Mouse (Mus musculus): Measurements from ENCODE around the gene Tmem98. TPM values are rescaled to one million over a fixed set of nuclear protein-coding genes. Genes with fewer than 3 reads are reported as not detected.

Gene Tmem98
- polyA plus RNA-seq, 1 experiment from 2014 or later: 152 TPM

GRCm38 (mm10) chr11:80771596-80772250 lies 38.3 kb upstream of the Tmem98 start:
- Histone ChIP-seq H3K4me1 (ENCODE audit: control insufficient read depth, insufficient read depth, low read length) (0 out of 2 replicates have a peak, but pooled peaks cover 3% of the 10 kb centered on the region), H3K9me3 (ENCODE audit: control insufficient read depth, low read length) (no peaks in the 10 kb centered on the region), H3K4me2 (ENCODE audit: low read depth, severe bottlenecking) (no peak overlapping the region), H3K27ac (replicated peaks; ENCODE audit: low read depth, low read length) (no peak overlapping the region), H3K36me3 (ENCODE audit: control insufficient read depth, insufficient read depth, low read length) (no peaks in the 10 kb centered on the region), H3K4me3 (ENCODE audit: low read depth, low read length) (no peak overlapping the region), H3K27me3 (ENCODE audit: control insufficient read depth, insufficient read depth, low read length) (no peaks in the 10 kb centered on the region), H3K9ac (ENCODE audit: low read length) (no peak overlapping the region)
- WGBS: 73% methylated on average over 5 of the region's 5 CpGs
- ATAC-seq (ENCODE audit: insufficient number of reproducible peaks, low FRiP score, low TSS enrichment, low read depth) (no peak), DNase-seq (ENCODE audit: low spot score) (no peak)

- WGBS: 81% methylated on average over 6 of the region's 6 CpGs
Observed at GRCm38 (mm10) chr11:80772595-80773210, 37.3 kb upstream of the Tmem98 start.

GRCm38 (mm10) chr11:80775535-80775934 lies 34.4 kb upstream of the Tmem98 start:
- no peaks in the 10 kb centered on the region for H3K36me3 ChIP-seq (ENCODE audit: control insufficient read depth, insufficient read depth, low read length)
- no peak overlapping the region for H3K9ac ChIP-seq (ENCODE audit: low read length)
- no peaks in the 10 kb centered on the region for H3K9me3 ChIP-seq (ENCODE audit: control insufficient read depth, low read length)
- 0 out of 2 replicates have a peak, but pooled peaks cover 2% of the 10 kb centered on the region for H3K27me3 ChIP-seq (ENCODE audit: control insufficient read depth, insufficient read depth, low read length)
- H3K27ac ChIP-seq (replicated peaks; ENCODE audit: low read depth, low read length): no peak overlapping the region
- DNase-seq (ENCODE audit: low spot score) (no peak), ATAC-seq (ENCODE audit: insufficient number of reproducible peaks, low FRiP score, low TSS enrichment, low read depth) (no peak)
- H3K4me2 ChIP-seq (ENCODE audit: low read depth, severe bottlenecking): no peak overlapping the region
- WGBS: 82% methylated on average over 3 of the region's 3 CpGs
- 0 out of 2 replicates have a peak, but pooled peaks cover 3% of the 10 kb centered on the region for H3K4me1 ChIP-seq (ENCODE audit: control insufficient read depth, insufficient read depth, low read length)
- H3K4me3 ChIP-seq (ENCODE audit: low read depth, low read length): no peak overlapping the region

More at GRCm38 (mm10) chr11:80772595-80773210, 37.3 kb upstream of the Tmem98 start:
- no peak overlapping the region for H3K4me2 ChIP-seq (ENCODE audit: low read depth, severe bottlenecking)
- no peaks in the 10 kb centered on the region for H3K9me3 ChIP-seq (ENCODE audit: control insufficient read depth, low read length)
- H3K27ac ChIP-seq (replicated peaks; ENCODE audit: low read depth, low read length): no peak overlapping the region
- no peak overlapping the region for H3K4me3 ChIP-seq (ENCODE audit: low read depth, low read length)
- no peak overlapping the region for H3K9ac ChIP-seq (ENCODE audit: low read length)
- DNase-seq (ENCODE audit: low spot score) (no peak), ATAC-seq (ENCODE audit: insufficient number of reproducible peaks, low FRiP score, low TSS enrichment, low read depth) (no peak)
- 0 out of 2 replicates have a peak, but pooled peaks cover 3% of the 10 kb centered on the region for H3K4me1 ChIP-seq (ENCODE audit: control insufficient read depth, insufficient read depth, low read length)
- H3K27me3 ChIP-seq (ENCODE audit: control insufficient read depth, insufficient read depth, low read length): no peaks in the 10 kb centered on the region
- no peaks in the 10 kb centered on the region for H3K36me3 ChIP-seq (ENCODE audit: control insufficient read depth, insufficient read depth, low read length)

- DNase-seq (ENCODE audit: low spot score) (no peak), ATAC-seq (ENCODE audit: insufficient number of reproducible peaks, low FRiP score, low TSS enrichment, low read depth) (no peak)
- Histone ChIP-seq H3K27ac (replicated peaks; ENCODE audit: low read depth, low read length) (no peak overlapping the region), H3K4me2 (ENCODE audit: low read depth, severe bottlenecking) (no peak overlapping the region), H3K9me3 (ENCODE audit: control insufficient read depth, low read length) (no peaks in the 10 kb centered on the region), H3K4me1 (ENCODE audit: control insufficient read depth, insufficient read depth, low read length) (no peaks in the 10 kb centered on the region), H3K36me3 (ENCODE audit: control insufficient read depth, insufficient read depth, low read length) (no peaks in the 10 kb centered on the region), H3K4me3 (ENCODE audit: low read depth, low read length) (no peak overlapping the region), H3K27me3 (ENCODE audit: control insufficient read depth, insufficient read depth, low read length) (0 out of 2 replicates have a peak, but pooled peaks cover 2% of the 10 kb centered on the region), H3K9ac (ENCODE audit: low read length) (no peak overlapping the region)
- 84% methylated on average over 2 of the region's 2 CpGs for WGBS
Observed at GRCm38 (mm10) chr11:80777708-80778107, 32.3 kb upstream of the Tmem98 start.

- ATAC-seq (ENCODE audit: insufficient number of reproducible peaks, low FRiP score, low TSS enrichment, low read depth) (no peak), DNase-seq (ENCODE audit: low spot score) (no peak)
- Histone ChIP-seq H3K9ac (ENCODE audit: low read length) (no peak overlapping the region), H3K4me2 (ENCODE audit: low read depth, severe bottlenecking) (no peak overlapping the region), H3K4me1 (ENCODE audit: control insufficient read depth, insufficient read depth, low read length) (no peaks in the 10 kb centered on the region), H3K9me3 (ENCODE audit: control insufficient read depth, low read length) (no peaks in the 10 kb centered on the region), H3K27ac (replicated peaks; ENCODE audit: low read depth, low read length) (no peak overlapping the region), H3K4me3 (ENCODE audit: low read depth, low read length) (no peak overlapping the region), H3K36me3 (ENCODE audit: control insufficient read depth, insufficient read depth, low read length) (no peaks in the 10 kb centered on the region), H3K27me3 (ENCODE audit: control insufficient read depth, insufficient read depth, low read length) (0 out of 2 replicates have a peak, but pooled peaks cover 2% of the 10 kb centered on the region)
- WGBS: 52% methylated on average over 6 of the region's 6 CpGs
Observed at GRCm38 (mm10) chr11:80778157-80778556, 31.8 kb upstream of the Tmem98 start.

GRCm38 (mm10) chr11:80778916-80779526 lies 31.0 kb upstream of the Tmem98 start:
- Histone ChIP-seq H3K36me3 (ENCODE audit: control insufficient read depth, insufficient read depth, low read length) (no peaks in the 10 kb centered on the region), H3K9me3 (ENCODE audit: control insufficient read depth, low read length) (no peaks in the 10 kb centered on the region), H3K4me2 (ENCODE audit: low read depth, severe bottlenecking) (peak overlapping the region; percentile 86), H3K27ac (replicated peaks; ENCODE audit: low read depth, low read length) (no peak overlapping the region), H3K4me1 (ENCODE audit: control insufficient read depth, insufficient read depth, low read length) (no peaks in the 10 kb centered on the region), H3K27me3 (ENCODE audit: control insufficient read depth, insufficient read depth, low read length) (0 out of 2 replicates have a peak, but pooled peaks cover 2% of the 10 kb centered on the region), H3K4me3 (ENCODE audit: low read depth, low read length) (peak overlapping the region; percentile 60), H3K9ac (ENCODE audit: low read length) (peak overlapping the region; percentile 44)
- no peak for DNase-seq (ENCODE audit: low spot score)
- no peak for ATAC-seq (ENCODE audit: insufficient number of reproducible peaks, low FRiP score, low TSS enrichment, low read depth)
- WGBS: 5% methylated on average over 18 of the region's 18 CpGs

GRCm38 (mm10) chr11:80779527-80780344 lies 30.2 kb upstream of the Tmem98 start, which contains the start of gene Myo1d:
TSS of gene Myo1d (minus strand) at chr11:80780025.
- Histone ChIP-seq H3K27me3 (ENCODE audit: control insufficient read depth, insufficient read depth, low read length) (0 out of 2 replicates have a peak, but pooled peaks cover 2% of the 10 kb centered on the region), H3K9me3 (ENCODE audit: control insufficient read depth, low read length) (no peaks in the 10 kb centered on the region), H3K9ac (ENCODE audit: low read length) (peak within 1 kb of the TSS; percentile 44), H3K4me1 (ENCODE audit: control insufficient read depth, insufficient read depth, low read length) (no peaks in the 10 kb centered on the region), H3K36me3 (ENCODE audit: control insufficient read depth, insufficient read depth, low read length) (no peaks in the 10 kb centered on the region), H3K4me2 (ENCODE audit: low read depth, severe bottlenecking) (peak within 1 kb of the TSS; percentile 86), H3K4me3 (ENCODE audit: low read depth, low read length) (peak within 1 kb of the TSS; percentile 60), H3K27ac (replicated peaks; ENCODE audit: low read depth, low read length) (no peak within 1 kb of the TSS)
- ATAC-seq (ENCODE audit: insufficient number of reproducible peaks, low FRiP score, low TSS enrichment, low read depth) (peak; percentile 96), DNase-seq (ENCODE audit: low spot score) (peak; percentile 94)
- 1% methylated on average over 52 of the region's 87 CpGs for WGBS

- Histone ChIP-seq H3K4me3 (ENCODE audit: low read depth, low read length) (no peak overlapping the region), H3K27me3 (ENCODE audit: control insufficient read depth, insufficient read depth, low read length) (0 out of 2 replicates have a peak, but pooled peaks cover 2% of the 10 kb centered on the region), H3K36me3 (ENCODE audit: control insufficient read depth, insufficient read depth, low read length) (no peaks in the 10 kb centered on the region), H3K4me1 (ENCODE audit: control insufficient read depth, insufficient read depth, low read length) (no peaks in the 10 kb centered on the region), H3K9ac (ENCODE audit: low read length) (no peak overlapping the region), H3K4me2 (ENCODE audit: low read depth, severe bottlenecking) (no peak overlapping the region), H3K9me3 (ENCODE audit: control insufficient read depth, low read length) (no peaks in the 10 kb centered on the region), H3K27ac (replicated peaks; ENCODE audit: low read depth, low read length) (no peak overlapping the region)
- ATAC-seq (ENCODE audit: insufficient number of reproducible peaks, low FRiP score, low TSS enrichment, low read depth): no peak
- 89% methylated on average over 2 of the region's 2 CpGs for WGBS
- DNase-seq (ENCODE audit: low spot score): no peak
Observed at GRCm38 (mm10) chr11:80781535-80781934, 28.4 kb upstream of the Tmem98 start.

All from limb, embryonic 11.5 days (tissue).